Mouse (Mus musculus): ENCODE measurements at regions not wholly inside any gene's neighbourhood (a gene's known extent, or its start where the extent isn't known, plus 50 kb on each side); places are given as distances from the start of the nearest gene placed in this dataset.
"Not testable (repeated sequence)": the region's sequence is repeated elsewhere in the genome, so short reads cannot be mapped to it uniquely, and the experiment has no call there.

- no peak for DNase-seq (ENCODE audit: low spot score)
Observed at GRCm38 (mm10) chr10:66641966-66642365, 454.0 kb upstream of the Jmjd1c start.

GRCm38 (mm10) chr10:66643160-66643559 is 452.8 kb upstream of the Jmjd1c start:
- no peak for DNase-seq (ENCODE audit: low spot score)

- peak; percentile 5 for DNase-seq (ENCODE audit: low spot score)
Observed at GRCm38 (mm10) chr10:66657520-66657919, 438.4 kb upstream of the Jmjd1c start.

- no peak for DNase-seq (ENCODE audit: low spot score)
Observed at GRCm38 (mm10) chr10:66683160-66683559, 412.8 kb upstream of the Jmjd1c start.

GRCm38 (mm10) chr10:66689196-66689595 is 406.7 kb upstream of the Jmjd1c start:
- not testable (repeated sequence) for DNase-seq (ENCODE audit: low spot score)

- DNase-seq (ENCODE audit: low spot score) = no peak
Observed at GRCm38 (mm10) chr10:66694549-66695285, 401.2 kb upstream of the Jmjd1c start.

- not testable (repeated sequence) for DNase-seq (ENCODE audit: low spot score)
Observed at GRCm38 (mm10) chr10:66714926-66715325, 381.0 kb upstream of the Jmjd1c start.

GRCm38 (mm10) chr10:66717909-66718308 is 378.0 kb upstream of the Jmjd1c start:
- DNase-seq (ENCODE audit: low spot score) = peak; percentile 10

- DNase-seq (ENCODE audit: low spot score) = no peak
Observed at GRCm38 (mm10) chr10:66719796-66720195, 376.1 kb upstream of the Jmjd1c start.

GRCm38 (mm10) chr10:66733631-66734030 is 362.3 kb upstream of the Jmjd1c start:
- DNase-seq (ENCODE audit: low spot score) = no peak

GRCm38 (mm10) chr10:66734853-66735252 is 361.1 kb upstream of the Jmjd1c start:
- DNase-seq (ENCODE audit: low spot score) = no peak

GRCm38 (mm10) chr10:66739017-66739416 is 356.9 kb upstream of the Jmjd1c start:
- no peak for DNase-seq (ENCODE audit: low spot score)

- no peak for DNase-seq (ENCODE audit: low spot score)
Observed at GRCm38 (mm10) chr10:66741819-66742218, 354.1 kb upstream of the Jmjd1c start.

- no peak for DNase-seq (ENCODE audit: low spot score)
Observed at GRCm38 (mm10) chr10:66743254-66743653, 352.7 kb upstream of the Jmjd1c start.

- DNase-seq (ENCODE audit: low spot score) = no peak
Observed at GRCm38 (mm10) chr10:66745871-66746270, 350.1 kb upstream of the Jmjd1c start.

GRCm38 (mm10) chr10:66752237-66752810 is 343.6 kb upstream of the Jmjd1c start:
- no peak for DNase-seq (ENCODE audit: low spot score)

- DNase-seq (ENCODE audit: low spot score) = no peak
Observed at GRCm38 (mm10) chr10:66756866-66757265, 339.1 kb upstream of the Jmjd1c start.

- peak; percentile 8 for DNase-seq (ENCODE audit: low spot score)
Observed at GRCm38 (mm10) chr10:66770161-66771030, 325.5 kb upstream of the Jmjd1c start.

GRCm38 (mm10) chr10:66780335-66781170 is 315.4 kb upstream of the Jmjd1c start:
- DNase-seq (ENCODE audit: low spot score) = no peak

GRCm38 (mm10) chr10:66781171-66781510 is 314.8 kb upstream of the Jmjd1c start:
- no peak for DNase-seq (ENCODE audit: low spot score)

GRCm38 (mm10) chr10:66782025-66782424 is 313.9 kb upstream of the Jmjd1c start:
- no peak for DNase-seq (ENCODE audit: low spot score)

- no peak for DNase-seq (ENCODE audit: low spot score)
Observed at GRCm38 (mm10) chr10:66787812-66788211, 308.1 kb upstream of the Jmjd1c start.

Data from layer of hippocampus, adult 11-12 months (tissue).